Mouse (Mus musculus): ENCODE results near the gene Gcnt1. TPM values are rescaled to one million over a fixed set of nuclear protein-coding genes. Genes with fewer than 3 reads are reported as not detected.

The Gcnt1 gene
- polyA plus RNA-seq, 2 experiments from 2014 or later, result 6.3 to 8.4 TPM

DNA sequence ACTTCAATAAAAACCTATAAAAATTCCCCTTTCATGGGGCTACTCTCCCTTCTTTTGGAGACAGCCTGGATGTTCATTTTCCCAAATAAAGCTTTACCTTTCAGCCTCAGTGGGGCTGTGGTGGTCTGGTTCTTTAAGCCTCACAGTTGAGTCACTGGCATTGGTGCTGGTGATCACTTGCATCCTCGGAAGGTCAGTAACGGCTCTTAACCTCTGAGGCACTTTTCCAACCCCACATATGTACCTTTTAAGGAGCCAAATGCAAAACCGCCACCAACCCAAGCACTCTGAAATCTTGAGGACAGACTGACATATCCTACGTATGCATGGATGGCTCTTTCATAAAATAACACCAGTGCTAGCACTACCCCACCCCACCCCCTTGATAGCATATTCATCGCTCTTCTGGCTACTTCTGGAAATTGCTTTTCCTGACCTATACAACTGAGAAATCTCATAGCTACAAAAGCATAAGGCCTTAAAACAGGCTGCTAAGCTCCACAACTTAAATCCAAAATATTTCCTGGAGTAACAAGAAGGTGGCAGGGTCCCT is 48.9 kb downstream of the Gcnt1 start:
- ATAC-seq, result no peak

DNA sequence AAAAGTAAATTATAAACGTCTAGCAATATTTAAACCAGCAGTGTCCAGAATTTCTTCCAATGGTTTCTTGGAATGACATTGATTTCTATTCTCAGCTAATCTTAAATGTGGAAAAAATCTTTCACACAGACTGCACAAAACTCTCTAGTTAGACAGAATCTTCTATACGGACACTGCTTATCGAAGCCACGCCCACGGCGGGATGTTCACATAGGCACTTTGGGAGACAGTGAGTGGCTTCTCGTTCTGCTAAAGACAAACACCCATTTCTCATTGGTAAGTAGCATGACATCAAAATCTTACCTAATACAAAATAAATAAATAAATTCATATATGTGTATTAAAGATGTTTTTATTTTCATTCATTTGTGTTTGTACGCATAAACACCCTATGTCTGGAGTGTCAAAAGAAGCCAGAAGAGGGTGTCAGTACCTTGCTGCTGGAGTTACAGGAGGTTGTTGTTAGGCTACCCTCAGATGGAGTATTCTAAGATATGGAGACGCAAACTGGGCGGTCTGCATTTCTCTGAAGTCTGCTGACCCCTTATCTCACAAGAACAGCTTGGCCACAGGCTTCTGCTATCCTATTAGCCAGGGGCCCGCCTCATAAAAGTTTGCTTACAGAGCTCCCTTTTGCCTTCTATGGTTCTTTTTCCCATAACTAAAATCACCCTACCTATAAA is 49.5 kb downstream of the Gcnt1 start:
- ATAC-seq, result no peak

DNA sequence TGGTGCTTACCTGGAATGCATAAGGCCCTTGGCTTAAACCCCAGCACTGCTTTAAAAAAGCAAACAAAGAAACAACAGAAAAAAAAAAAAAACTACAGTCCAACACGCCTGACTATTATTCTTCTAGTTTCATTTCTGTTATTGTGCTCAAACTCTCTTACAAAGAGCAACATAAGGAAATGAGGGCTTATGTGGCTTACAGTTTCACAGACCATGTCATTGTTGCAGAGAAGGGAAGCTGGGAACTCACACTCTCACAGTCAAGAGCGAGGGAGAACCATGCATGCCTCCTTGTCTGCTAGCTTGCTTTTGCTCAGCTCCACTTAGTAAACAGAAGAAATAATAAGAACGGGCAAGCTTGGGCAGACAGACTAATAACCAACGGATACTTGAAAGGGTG is 52.9 kb downstream of the Gcnt1 start:
- ATAC-seq, result no peak

- no peak for ATAC-seq
These were observed 53.9 kb downstream of the Gcnt1 start for GRCm38 (mm10) chr19:17318733-17319132.

- no peak for ATAC-seq
These were observed 56.2 kb downstream of the Gcnt1 start for GRCm38 (mm10) chr19:17316311-17317003.

DNA sequence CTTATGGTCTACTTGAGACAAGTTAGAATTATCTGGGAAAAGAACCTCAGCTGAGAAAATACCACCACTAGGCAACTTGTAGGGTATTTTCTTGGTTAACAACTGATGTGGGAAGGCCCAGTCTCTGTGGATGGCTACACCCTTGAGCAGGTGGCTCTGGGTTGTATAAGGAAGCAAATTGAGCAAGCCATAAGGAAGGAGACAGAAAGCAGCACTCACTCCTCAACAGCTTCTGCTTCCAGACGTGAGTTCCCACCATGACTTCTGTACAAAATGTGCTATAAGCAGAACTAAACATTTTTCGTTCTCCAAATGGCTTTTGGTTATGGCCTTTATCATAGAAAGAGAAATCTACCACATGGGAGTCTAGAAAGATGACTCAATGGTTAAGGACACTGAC is 58.2 kb downstream of the Gcnt1 start:
- no peak for ATAC-seq

GRCm38 (mm10) chr19:17313766-17314165 is 58.9 kb downstream of the Gcnt1 start:
- no peak for ATAC-seq

DNA sequence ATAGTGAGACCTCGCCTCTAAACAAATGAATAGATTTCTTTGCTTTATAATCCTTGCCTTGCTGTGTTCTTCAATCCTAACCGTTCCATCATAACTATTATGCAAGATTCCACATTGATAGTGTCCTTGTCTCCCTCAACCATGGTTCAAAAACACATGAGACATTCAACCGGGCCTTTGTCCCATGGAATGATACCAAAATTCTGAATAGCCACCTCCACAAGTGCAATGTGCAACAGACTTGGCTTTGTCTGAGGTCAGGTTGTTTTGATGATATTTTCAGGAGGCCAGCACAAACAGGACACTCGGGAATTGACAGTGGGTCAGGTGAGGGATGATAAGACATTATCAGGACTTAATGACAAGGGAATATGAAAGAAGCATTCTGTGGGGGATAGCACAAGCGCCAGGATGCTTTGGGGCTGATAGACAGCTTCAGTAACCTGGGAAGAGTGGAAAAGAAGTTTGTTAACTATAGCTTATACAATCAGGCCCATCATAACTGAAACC is 59.9 kb downstream of the Gcnt1 start:
- ATAC-seq, result no peak

DNA sequence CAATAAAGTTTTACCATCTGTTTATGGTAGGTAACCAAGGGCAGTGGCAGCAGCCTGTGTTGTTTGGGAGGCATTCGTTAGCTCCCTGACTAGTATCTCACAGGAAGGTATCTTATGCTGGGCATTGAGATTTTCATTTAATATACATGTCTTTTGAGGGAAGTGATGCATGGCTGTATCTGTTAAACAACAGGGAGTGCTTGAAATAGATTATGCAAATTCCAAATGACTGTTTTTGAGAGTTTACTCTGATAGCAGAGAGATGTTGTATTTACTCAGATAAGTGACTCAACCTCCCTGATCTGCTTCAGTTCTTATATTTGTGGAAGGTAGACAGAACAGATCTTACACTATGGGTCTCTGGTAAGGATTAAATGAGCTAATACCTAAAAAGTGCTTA is 61.1 kb downstream of the Gcnt1 start:
- ATAC-seq, result no peak

DNA sequence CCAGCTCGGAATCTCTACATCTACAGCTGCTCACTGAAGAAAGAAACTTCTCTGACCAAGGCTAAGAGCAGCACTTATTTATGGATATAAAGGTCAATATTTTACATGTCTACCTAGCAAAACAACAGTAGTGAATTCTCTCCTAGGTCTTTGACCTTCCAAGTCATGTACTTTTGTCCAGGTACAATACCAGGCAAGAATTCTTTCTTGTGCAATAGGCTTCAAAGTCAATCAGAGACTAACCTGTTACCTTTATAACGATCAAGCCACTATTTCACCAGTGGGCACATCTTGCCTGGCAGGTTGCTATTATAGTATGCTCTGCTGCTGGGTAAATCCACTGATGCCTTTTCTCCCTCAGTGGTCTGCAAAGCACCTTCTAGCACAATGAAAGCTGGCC is 61.6 kb downstream of the Gcnt1 start:
- no peak for ATAC-seq

DNA sequence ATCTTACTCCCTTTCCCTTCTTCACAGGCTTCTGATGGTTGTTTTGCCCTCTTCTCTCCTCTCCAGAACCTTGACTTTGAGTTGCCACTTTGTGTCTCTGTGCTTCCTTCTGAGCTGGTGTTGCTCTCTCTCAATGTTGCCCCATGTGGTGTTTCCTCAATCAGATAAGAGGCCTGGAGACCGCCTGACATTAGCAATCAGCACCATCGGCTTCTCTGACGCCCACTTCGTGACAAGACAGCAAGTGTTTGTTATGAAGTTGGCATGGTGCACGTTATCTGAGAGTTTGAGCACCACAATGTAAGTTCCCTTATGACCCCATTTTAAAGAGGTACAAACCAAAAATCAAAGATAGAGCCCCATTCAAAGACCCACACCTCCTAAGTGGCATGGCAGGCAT is 76.6 kb downstream of the Gcnt1 start:
- ATAC-seq, result no peak

GRCm38 (mm10) chr19:17295211-17295766 is 77.4 kb downstream of the Gcnt1 start:
- ATAC-seq, result peak; percentile 51

- no peak for ATAC-seq
These were observed 78.5 kb downstream of the Gcnt1 start for GRCm38 (mm10) chr19:17294136-17294535.

DNA sequence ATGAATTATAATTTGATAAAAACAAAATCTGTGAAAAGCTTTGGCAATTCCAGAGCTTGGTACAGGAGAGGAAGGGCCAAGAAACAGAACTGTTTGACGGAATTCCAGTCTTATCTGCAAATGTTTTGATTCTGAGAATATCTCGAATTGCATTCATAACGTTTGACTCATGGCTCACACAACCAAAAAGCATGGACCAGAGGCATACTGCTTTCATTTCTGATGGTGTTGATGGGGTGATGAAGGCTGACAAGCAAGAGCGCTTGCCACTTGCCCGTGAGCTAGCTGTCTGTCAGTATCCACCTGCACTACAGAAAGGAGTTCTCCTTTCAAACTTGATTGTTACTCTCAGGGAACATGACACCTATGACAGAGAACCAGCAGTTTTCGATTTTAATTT is 83.1 kb downstream of the Gcnt1 start:
- no peak for ATAC-seq

- ATAC-seq, result no peak
These were observed 86.6 kb downstream of the Gcnt1 start for GRCm38 (mm10) chr19:17286004-17286403.

DNA sequence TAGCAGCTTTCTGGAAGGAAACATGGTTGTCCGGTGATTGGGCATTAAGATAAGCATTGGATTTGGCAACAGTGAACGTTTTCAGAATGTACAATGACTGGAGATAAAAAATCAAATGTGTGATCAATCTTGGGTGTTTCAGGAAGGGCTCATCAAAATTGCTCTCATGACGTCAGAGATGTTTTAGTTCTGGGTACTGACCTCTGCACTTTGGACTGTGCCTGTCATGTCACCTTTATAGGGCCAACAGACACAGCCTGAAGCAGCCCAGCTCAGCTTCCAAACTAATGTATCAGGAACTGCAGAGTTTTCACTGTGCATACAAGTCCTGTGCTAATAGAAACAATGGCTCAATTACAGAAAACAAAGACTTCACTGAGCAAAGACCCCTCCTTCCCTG is 89.3 kb downstream of the Gcnt1 start:
- ATAC-seq, result no peak

- ATAC-seq, result no peak
These were observed 94.1 kb downstream of the Gcnt1 start for GRCm38 (mm10) chr19:17278381-17279051.

Other genes starting within 250 kb of the Gcnt1 start
- gene Rfk, start 21.2 kb upstream of the Gcnt1 start, polyA plus RNA-seq (2017; shearing (Covaris generic)), result 10 to 100 TPM; 12.6 to 22.1 TPM

Data from CD4-positive, CD25-positive, alpha-beta regulatory T cell, adult 4 months (primary cell).